Mouse (Mus musculus): ENCODE measurements at regions not wholly inside any gene's neighbourhood (a gene's known extent, or its start where the extent isn't known, plus 50 kb on each side); places are given as distances from the start of the nearest gene placed in this dataset.
"Not testable (repeated sequence)": the region's sequence is repeated elsewhere in the genome, so short reads cannot be mapped to it uniquely, and the experiment has no call there.

DNA sequence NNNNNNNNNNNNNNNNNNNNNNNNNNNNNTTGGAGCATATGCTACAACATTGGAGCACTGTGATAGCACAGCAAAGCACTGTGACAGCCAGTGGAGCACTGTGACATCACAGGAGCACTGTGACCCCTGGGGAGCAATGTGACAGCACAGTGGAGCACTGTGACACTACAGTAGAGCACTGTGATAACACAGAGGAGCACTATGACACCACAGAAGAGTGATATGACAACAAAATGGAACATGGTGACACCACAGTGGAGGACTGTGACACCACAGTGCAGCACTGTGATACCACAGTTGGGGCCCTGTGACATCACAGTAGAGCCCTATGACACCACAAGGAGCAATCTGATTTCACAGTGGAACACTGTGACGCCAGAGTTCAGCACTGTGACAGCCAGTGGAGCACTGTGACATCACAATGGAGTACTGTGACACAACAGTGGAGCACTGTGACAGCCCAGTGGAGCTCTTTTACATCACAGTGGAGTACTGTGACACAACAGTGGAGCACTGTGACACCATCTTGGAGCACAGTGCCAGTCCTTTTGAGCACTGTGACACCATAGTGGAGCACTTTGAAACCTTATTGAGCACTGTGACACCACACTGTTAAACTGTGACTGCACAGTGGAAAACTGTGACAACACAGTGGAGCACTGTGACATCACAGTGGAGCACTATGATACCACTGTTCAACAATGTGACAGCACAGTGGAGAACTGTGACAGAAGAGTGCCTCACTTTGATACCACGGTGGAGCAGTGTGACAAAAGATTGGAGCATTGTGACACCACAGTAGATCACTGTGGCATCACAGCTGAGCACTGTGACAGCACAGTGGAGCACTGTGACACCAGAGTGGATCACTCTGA, 116.9 kb upstream of the Vmn1r2 start:
- no peak for DNase-seq (ENCODE audit: extremely low spot score)

DNA sequence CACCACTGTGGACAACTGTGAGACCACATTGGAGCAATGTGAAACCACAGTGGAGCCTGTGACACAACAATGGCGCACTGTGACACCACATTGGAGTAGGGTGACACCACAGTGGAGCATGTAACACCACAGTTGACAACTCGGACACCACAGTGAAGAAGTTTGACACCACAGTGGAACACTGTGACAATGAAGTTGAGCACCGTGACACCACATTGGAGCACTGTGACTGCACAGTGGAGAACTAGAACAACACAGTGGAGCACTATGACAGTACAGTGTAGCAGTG, 116.3 kb upstream of the Vmn1r2 start:
- no peak for DNase-seq (ENCODE audit: extremely low spot score)

DNA sequence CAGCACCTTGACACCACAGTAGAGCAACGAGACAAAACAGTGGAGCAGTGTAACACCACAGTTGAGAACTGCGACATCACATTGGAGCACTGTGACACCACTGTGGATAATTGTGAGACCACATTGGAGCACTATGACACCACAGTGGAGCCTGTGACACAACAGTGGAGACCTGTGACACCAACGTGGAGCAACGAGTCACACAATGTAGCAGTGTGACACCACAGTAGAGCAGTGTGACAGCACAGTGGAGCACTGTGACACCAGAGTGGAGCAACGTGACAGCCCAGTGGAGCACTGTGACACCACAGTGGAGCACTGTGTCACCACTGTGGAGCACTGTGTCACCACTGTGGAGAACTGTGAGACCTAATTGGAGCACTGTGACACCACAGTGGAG, 115.9 kb upstream of the Vmn1r2 start:
- DNase-seq (ENCODE audit: extremely low spot score), result no peak

DNA sequence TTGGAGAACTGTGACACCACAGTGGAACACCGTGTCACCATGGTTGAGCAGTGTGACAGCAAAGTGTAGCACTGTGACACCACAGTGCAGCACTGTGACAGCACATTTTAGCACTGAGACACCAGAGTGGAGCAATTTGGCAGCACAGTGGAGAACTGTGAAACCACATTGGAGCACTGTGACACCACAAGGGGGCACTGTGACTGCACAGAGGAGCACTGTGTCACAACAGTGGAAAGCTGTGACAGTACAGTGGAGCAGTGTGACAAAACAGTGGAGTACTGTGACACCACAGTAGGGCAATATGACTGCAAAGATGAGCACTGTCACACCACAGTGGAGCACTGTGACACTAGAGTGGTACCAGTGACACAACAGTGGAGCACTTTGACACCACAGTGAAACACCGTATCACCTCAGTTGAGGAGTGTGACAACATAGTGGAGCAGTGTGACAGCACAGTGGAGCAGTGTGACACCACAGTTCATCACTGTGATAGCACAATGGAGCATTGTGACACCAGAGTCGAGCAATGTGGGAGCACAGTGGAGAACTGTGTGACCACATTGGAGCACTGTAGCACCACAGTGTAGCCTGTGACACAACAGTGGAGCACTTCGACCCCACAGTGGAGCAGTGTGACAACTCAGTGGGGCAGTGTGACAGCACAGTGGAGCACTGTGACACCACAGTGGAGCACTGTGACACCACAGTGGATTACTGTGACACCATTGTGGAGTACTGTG, 114.6 kb upstream of the Vmn1r2 start:
- DNase-seq (ENCODE audit: extremely low spot score), result no peak

DNA sequence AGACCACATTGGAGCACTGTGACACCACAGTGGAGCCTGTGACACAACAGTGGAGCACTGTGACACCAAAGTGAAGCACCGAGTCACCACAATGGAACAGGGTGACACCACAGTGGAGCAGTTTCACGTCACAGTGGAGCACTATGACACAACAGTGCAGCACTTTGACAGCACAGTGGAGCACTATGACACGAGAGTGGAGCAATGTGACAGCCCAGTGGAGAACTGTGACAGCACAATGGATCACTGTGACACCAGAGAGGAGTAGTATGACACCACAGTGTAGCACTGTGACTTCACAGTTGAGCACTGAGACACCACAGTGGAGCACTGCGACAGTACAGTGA, 114.1 kb upstream of the Vmn1r2 start:
- DNase-seq (ENCODE audit: extremely low spot score), result no peak

DNA sequence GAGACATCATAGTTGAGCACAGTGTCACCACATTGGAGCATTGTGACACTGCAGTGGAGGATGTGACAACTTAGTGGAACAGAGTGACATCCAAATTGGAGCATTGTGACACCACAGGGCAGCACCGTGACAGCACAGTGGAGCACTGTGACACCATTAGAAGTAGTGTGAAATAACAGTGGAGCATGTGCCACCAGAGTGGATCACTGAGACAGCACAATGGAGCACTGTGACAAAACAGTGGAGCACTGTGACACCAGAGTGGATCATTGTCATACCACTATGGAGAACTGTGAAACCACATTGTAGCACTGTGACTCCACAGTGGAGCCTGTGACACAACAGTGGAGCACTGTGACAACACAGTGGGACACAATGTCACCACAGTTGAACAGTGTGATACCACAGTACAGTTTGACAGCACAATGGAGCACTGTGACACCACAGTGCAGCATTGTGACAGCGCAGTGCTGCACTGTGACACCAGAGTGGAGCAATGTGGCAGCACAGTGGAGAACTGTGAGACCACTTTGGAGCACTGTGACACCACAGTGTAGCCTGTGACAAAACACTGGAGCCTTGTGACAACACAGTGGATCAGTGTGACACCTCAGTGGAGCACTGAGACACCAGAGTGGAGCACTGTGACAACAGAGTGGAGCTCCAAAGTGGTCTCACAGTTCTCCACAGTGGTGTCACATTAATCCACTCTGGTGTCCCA, 113.5 kb upstream of the Vmn1r2 start:
- DNase-seq (ENCODE audit: extremely low spot score), result no peak

DNA sequence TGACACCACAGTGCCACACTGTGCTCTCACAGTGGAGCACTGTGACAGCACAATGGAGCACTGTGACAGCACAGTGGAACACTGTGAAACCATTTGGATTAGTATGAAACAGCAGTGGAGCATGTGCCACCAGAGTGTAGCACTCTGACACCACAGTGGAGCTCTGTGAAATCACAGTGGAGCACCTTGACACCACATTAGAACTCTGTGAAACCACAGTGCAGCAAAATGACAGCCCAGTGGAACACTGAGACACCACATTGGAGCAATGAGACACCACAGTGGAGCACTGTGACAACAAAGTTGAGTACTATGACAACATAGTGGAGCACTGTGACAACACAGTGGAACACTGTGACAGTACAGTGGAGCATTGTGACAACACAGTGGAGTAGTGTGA, 112.2 kb upstream of the Vmn1r2 start:
- no peak for DNase-seq (ENCODE audit: extremely low spot score)

DNA sequence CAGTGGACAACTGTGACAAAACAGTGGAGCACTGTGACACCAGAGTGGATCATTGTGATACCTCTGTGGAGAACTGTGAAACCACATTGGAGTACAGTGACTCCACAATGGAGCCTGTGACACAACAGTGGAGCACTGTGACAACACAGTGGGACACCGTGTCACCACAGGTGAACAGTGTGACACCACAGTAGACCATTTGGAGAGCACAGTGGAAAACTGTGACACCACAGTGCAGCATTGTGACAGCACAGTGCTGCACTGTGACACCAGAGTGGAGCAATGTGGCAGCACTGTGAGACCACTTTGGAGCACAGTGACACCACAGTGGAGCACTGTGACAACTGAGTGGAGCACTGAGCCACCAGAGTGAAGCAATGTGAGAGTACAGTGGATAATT, 111.7 kb upstream of the Vmn1r2 start:
- DNase-seq (ENCODE audit: extremely low spot score), result no peak

DNA sequence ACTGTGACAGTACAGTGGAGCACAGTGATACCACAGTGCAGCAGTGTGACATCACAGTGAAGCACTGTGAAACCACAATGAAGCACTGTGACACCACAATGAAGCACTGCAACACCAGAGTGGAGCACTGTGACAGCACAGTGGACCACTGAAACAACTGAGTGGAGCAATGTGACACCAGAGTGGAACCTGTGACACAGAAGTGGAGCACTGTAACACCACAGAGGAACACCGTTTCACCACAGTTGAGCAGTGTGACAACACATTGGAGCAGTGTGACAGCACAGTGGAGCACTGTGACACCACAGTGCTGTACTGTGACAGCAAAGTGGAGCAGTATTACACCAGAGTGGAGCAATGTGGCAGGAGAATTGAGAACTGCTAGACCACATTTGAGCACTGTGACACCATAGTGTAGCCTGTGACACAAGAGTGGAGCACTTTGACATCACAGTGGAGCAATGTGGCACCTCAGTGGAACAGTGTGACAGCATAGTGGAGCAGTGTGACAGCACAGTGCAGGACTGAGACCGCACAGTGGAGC, 107.5 kb upstream of the Vmn1r2 start:
- DNase-seq (ENCODE audit: extremely low spot score), result no peak

DNA sequence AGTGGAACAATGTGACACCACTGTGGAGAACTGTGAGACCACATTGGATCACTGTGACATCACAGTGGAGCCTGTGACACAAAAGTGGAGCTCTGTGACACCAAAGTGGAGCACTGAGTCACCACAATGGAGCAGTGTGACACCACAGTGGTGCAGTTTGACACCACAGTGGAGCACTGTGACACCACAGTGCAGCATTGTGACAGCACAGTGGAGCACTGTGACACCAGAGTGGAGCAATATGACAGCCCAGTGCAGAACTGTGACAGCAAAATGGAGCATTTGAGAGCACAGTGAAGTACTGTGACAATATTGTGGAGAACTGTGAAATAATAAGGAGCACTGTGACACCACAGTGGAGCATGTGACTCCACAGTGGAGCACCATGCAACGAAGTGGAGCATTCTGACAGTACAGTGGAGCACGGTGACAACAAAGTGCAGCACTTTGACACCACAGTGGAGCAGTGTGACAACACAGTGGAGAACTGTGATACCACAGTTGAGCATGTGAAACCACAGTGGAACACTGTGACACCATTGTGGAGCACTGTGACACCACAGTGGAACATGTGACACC, 105.0 kb upstream of the Vmn1r2 start:
- DNase-seq (ENCODE audit: extremely low spot score), result no peak

DNA sequence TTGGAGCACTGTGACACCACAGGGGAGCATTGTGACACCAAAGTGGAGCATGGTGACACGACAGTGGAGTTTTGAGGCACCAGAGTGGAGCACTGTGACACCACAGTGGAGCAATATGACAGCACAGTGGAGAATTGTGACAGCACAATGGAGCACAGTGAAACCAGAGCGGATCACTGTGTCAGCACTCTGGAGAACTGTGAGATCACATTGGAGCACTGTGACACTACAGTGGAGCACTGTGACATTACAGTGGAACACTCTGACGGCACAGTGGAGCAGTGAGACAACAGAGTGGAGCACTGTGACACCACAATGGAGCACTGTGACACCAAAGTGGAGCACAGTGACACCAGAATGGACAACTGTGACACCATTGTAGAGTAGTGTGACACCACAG, 103.2 kb upstream of the Vmn1r2 start:
- DNase-seq (ENCODE audit: extremely low spot score), result no peak

DNA sequence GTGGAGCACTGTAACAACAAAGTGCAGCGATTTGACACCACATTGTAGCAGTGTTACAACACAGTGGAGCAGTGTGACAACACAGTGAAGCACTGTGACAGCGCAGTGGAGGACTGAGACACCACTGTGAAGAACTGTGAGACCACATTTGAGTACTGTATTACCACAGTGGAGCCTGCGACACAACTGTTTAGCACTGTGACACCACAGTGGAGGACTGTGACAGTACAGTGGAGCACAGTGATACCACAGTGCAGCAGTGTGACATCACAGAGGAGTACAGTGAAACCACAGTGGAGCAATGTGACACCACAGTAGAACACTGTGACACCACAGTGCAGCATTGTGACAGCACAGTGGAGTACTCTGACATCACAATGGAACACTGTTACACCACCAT, 102.5 kb upstream of the Vmn1r2 start:
- DNase-seq (ENCODE audit: extremely low spot score), result no peak

DNA sequence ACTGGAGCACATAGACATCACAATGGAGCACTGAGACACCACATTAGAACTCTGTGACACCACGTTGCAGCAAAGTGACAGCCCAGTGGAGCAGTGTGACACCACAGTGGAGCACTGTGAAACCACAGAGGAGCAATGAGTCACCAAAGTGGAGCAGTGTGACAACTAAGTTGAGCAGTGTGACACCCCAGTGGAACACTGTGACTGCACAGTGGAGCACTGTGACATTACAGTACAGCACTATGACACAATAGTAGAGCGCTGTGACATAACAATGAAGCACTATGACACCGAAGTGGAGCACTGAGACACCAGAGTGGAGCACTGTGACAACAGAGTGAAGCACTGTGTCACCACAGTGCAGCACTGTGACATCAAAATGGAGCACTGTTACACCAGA, 101.8 kb upstream of the Vmn1r2 start:
- DNase-seq (ENCODE audit: extremely low spot score), result not testable (repeated sequence)

DNA sequence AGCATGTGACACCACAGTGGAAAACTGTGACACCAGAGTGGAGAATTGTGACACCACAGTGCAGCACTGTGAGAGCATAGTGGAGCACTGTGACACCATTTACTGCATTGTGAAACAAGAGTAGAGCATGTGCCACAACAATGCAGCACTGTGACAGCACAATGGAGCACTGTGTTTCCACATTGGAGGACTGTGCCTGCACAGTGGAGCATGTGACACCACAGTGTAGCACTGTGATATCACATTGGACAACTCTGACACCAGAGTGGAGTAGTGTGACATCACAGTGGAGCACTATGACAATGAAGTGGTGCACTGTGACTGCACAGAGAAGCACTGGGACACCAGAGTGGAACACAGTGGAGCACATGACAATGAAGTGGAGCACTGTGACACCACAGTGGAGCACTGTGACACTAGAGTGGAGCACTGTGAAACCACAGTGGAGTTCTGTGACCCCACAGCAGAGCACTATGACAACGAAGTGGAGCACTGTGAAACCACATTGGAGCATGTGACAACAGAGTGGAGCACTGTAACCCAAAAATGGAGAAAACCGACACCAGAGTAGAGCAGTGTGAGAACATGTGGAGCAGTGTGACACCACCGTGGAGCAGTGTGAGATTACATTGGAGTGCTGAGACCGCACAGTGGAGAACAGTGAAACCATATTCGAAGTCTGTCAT, 100.9 kb upstream of the Vmn1r2 start:
- no peak for DNase-seq (ENCODE audit: extremely low spot score)

DNA sequence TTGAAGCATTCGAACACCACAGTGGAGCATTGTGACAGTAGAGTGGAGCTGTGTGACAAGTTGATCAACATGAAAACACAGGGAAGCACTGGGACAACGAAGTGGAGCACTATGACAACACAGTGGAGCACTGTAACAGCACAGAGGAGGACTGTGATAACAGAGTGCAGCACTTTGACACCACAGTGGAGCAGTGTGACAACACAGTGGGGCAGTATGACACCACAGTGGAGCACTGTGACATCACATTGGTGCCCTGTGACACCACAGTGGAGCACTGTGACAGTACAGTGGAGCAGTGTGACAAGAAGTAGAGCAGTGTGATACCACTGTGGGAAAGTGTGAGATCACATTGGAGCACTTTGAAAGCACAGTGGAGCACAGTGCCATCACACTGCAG, 99.9 kb upstream of the Vmn1r2 start:
- no peak for DNase-seq (ENCODE audit: extremely low spot score)

DNA sequence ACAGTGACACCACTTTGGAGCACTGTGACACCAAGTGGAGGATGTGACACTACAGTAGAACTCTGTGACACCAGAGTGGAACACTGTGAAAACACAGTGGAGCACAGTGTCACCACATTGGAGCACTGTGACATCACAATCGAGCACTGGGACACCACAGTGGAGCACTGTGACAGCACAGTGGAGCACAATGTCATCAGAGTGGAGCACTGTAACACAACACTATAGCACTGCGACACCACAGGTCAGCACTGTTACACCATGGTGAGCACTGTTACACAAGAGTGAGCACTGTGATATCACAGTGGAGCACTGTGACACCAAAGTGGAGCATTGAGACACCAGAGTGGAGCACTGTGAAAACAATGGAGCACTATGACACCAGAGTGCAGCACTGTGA, 99.5 kb upstream of the Vmn1r2 start:
- no peak for DNase-seq (ENCODE audit: extremely low spot score)

DNA sequence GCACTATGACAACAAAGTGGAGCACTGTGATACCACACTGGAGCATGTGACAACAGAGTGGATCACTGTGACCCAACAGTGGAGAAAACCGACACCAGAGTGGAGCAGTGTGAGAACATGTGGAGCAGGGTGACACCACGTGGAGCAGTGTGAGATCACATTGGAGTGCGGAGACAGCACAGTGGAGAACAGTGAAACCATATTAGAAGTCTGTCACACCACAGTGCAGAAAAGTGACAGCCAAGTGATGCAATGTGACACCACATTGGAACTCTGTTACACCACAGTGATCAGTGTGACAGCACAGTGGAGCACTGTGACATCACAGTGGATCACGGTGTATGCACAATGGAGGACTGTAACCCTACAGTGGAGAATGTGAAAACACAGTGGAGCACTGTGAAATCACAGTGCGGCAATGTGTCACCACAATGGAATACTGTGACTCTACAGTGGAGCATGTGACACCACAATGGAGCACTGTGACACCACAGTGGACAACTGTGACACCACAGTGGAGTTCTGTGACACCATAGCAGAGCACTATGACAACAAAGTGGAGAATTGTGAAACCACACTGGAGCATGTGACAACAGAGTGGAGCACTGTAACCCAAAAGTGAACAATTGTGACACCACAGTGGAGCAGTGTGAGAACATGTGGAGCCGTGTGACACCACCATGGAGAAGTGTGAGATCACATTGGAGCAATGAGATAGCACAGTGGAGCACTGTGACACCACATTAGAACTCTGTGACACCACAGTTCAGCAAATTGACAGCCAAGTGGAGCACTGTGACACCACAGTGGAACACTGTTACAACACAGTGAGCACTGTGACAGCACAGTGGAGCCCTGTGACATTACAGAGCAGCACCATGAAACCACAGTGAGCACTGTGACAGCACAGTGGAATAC, 98.6 kb upstream of the Vmn1r2 start:
- no peak for DNase-seq (ENCODE audit: extremely low spot score)

DNA sequence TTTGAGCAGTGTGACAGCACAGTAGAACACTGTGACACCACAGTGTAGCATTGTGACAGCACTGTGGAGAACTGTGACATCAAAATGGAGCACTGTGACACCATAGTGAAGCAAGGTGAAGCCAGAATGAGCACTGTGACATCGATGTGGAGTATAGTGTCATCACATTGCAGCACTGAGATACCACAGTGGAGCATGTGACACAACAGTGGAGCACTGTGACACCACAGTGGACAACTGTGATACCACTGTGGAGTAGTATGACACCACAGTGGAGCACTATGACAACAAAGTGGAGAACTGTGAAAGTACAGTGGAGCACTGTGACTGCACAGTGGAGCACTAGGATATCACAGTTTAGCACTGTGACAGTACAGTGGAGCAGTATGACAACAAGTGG, 97.8 kb upstream of the Vmn1r2 start:
- DNase-seq (ENCODE audit: extremely low spot score), result no peak

DNA sequence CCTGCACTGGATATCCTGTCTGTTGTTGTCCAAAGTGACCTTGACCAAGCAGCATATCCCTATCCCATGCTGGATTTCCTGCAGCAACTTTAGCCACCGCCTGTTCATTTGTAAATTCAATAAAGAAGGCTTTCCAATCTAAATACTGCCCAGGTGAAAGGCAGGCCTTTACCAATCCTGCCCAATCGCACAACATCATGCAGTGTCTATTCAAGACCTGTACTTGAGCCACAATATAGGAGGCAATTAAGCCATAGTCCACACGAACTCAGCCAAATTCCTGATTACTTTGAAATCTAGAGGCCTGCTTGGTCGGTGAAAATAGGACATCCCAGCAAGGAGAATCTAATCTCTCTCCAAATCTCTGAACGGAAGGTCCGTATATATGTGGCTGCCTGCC, 95.8 kb upstream of the Vmn1r2 start:
- not testable (repeated sequence) for DNase-seq (ENCODE audit: extremely low spot score)

DNA sequence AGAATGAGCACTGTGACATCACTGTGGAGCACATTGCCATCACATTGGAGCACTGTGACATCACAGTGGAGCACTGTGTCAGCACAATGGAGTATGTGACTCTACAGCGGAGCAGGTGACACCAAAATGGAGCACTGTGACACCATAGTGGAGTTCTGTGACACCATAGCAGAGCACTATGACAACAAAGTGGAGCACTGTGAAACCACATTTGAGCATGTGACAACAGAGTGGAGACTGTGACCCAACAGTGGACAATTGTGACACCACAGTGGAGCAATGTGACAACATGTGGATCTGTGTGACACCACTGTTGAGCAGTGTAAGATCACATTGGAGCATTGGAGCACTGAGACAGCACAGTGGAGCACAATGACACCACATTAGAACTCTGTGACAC, 87.2 kb upstream of the Vmn1r2 start:
- no peak for DNase-seq (ENCODE audit: extremely low spot score)
